Mouse (Mus musculus) embryo, embryonic 10 days (tissue): ENCODE measurements at regions not wholly inside any gene's neighbourhood (a gene's known extent, or its start where the extent isn't known, plus 50 kb on each side); places are given as distances from the start of the nearest gene placed in this dataset.

Experiments used
- DNase-seq: peaks from one replicate; pipeline ENCODE4 v3.0.0-alpha.2; 2015; ENCODE audit warnings: low spot score

DNA sequence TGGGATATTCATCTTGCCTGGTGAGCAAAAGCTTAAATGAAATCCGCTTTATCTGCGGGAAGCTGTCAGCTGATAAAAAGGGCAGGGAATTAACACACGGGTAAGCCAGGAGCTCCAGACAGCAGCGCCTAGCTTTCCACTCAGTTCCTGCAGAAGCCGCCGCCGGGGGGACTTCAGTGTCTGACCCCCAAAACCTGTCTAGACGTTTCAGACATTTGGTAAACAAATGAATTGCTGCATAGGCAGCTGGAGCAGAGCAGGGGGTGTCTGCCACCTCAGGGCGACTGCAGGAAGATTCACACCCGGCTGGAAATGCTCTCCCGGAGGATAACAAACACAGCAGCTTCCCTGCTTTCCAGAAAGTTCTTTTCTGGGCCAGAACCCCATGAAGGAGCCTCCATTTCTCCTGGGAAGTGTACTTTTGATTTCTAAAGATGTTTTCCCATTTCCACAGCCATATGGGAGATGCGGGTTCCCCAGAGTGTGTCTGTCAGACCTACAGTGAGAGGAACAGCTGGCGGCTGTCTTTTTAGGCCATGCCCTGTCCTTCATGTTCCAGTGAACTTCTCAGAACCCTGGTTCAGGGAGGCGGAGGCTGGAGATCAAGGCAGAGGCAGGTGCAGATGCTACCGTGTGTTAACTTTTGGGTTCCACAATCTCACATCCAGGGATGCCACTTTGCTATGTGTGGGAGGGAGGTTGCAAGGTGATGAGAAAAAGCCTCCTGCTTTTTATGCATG, 58.7 kb upstream of the Pmepa1 start:
- DNase-seq = no peak

DNA sequence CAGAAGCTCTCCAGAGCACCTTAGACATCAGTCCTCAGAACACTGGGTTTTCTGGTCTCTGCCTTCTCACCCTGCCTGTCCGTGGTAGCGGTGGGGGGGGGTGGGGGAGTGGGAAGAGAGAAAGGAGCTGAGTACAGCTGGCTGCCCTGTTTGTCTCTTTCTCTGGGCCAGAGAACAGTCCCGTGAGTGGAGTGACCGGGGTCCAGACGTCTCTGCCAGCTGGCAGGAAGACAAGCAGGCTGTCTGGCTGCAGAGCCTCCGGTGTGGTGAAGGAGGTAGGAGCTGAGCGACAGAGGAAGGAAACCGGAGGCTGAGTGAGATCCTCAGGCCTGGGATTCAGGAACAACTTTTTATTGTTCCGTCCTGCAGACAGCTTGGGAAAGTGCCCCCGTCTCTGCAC, 59.5 kb upstream of the Pmepa1 start:
- DNase-seq = no peak

DNA sequence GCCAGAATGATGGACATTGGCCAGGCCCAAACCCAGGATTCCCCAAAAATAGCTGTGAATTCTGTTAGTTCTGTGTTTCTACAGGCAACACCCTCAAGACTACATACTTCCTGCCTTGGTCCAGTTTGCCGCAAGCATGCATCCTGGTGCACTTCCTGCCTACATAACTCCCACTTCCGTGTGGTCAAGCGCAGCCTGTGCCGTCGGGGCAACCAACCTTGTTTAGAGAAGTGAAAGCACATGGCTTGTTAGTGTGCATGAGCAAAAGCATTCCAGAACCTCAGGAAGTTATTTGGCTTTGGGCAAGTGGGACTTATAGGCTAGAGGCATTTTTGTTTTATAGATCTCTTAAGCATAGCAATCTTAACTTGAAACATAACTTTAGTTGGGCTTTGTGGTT, 61.3 kb upstream of the Pmepa1 start:
- no peak for DNase-seq

DNA sequence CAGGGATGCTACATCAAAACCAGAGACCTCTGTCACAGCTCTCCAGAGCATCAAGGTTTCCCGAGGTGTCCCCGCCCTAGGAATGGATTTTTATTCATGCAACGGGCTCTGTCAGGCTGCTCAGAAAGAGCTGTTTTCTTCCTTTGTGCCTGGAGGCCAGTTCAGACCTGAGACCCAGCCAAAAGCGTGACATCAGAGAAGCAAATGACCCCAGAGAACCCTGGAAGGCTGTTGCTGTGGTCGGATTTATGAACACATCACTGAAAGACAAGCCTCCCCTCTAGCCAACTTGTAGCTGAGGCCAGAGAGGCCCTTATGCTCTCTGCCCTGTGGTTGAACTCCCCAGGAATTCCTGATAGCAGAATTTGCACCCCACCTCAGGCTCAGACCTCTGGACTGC, 62.3 kb upstream of the Pmepa1 start:
- DNase-seq = no peak

DNA sequence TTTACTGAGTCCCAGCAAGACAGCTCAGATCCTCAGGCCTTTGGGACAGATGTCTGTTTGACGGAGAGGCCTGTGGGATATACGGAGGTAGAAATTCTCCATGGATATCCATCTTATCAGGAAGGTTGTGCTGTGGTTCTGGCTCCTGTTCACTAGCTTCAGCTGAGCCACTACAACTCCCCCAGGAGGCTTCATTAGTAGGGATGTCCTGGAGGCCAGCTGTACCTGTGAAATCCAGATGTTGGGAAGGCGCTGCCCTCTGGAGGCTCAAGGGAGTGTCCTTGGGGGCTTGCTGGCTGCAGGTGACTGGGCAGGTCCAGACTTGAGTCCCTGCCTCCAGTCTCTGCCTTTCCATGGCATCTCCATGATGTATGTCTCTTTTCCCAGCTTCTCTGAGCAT, 62.9 kb upstream of the Pmepa1 start:
- DNase-seq = no peak

DNA sequence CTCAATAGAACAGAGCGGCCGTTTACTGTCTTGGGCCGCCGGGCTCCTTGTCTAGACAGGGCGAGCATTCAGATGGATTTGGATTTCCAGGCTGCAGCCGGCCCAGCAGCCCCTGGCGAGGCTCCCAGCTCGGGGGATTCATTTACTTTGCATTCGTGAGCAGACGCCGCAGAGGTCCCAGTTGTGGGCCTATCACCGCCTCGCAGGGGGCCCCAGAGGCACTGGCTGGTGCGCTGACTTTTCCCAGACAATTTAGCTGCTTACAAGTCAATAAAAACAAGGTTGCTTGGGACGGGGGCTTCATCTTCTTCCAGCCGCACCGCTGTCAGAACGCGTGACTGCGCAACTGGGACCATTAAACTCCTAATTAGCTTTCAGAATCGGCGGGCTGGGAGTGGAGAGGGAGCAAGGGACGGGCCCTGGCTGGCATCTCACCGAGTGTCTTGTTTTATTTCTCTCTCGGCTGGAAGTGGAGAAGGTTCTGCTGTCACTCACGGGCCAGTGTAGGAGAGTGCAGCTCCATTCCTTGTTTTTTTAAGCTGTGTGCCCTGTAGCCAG, 63.8 kb upstream of the Pmepa1 start:
- peak; percentile 43 for DNase-seq

DNA sequence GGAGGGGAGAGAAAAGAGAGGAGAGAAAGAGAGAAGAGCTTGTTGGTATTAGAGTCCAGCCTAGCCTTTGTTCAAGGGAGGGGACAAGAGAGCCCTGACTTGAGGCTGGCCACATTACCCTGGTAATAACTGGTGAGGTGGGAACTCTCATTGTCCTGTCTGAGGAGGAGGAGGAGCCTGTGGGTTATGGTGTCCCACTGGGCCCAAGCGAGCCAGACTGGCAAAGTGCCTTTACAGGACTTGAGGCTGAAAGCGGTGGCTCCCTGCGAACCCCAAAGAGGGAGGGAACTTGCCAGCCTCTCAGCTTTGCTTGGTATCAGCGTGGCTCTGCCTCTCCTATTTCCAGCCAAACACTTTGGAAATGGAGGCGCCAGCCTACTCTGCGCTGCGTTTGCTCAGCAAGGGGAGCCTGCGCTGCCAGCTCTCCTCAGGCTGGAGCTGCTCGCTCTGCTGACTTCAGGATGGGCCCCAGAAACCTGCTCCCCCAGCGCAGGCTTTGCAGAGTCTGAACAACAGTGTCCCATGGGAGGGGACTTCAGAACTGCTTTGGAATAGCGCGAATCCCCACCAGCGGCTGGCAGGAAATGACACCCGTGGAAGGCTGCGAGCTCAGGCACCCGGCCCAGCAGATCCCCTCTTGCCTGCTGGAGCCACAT, 66.4 kb upstream of the Pmepa1 start:
- no peak for DNase-seq

DNA sequence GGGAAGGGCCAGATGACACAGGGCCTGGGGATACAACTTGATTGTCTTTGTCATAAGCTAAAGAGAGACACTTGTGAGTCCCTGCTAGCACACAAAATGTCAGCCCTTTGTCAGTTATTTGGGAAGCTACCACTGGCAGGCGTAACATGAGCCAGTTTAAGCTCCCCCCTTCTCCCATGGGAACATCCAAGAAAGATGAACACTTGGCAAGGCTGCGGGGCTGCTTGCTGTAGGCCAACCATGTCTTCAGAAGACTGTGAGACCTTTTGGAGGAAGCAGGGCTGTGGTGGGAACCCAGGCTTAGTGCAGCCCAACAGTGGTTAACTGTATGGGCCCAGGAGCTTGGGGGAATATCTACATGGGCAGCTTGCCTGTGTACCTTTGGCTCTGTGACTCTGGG, 67.3 kb upstream of the Pmepa1 start:
- DNase-seq = no peak

DNA sequence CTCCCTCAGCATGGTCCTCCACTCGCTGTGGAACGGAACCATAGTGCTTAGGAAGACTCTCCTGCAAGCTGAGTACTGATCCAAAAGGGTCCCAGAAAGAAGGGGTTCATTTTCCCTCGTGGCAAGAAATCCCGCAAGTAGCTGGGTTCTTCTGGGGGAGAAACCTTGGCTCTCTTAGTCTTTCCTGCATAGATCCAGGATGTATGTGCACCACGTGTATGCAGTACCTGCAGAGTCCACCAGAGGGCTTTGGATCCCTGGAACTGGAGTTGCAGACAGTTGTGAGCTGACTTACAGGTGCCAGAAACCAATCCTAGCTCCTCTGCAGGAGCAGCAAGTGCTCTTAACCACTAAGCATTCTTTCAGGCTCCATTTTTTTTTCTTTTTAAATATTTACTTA, 67.9 kb upstream of the Pmepa1 start:
- no peak for DNase-seq

DNA sequence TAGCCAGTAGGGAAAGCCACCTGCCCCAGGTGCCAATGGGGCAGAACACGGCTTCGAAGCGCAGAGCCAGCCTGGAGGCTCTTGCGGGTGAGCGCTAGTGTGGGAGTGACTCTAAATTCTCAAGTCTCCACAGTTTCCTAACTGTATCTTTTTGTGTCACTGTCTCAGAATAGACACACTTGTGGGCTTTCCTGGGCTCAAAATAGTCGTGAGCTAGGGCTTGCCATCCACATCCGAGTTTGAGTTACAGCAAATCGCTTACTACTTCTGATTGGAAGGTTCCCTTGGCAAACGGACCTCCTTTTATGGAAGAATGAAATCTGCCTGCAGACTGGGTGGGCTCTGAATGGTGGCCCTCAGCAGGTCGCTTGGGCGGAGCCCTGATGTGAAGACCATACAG, 71.0 kb upstream of the Pmepa1 start:
- DNase-seq = no peak

DNA sequence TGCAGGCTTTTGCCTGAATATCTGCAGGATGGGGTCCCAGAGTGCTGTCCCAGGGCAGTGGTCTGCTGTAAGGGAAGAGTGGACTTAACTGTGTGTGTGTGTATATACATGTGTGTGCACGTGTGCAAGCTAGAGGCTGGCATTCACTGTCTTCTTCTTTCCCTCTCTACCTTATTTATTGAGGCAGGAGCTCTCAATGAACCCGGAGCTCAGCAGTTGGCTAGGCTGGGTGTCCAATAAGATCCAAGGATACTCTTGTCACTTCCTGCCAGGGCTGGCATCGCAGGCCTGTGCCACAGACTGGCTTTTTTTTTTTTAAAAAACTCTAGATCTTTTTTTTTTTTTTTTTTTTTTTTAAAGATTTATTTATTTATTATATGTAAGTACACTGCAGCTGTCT, 72.4 kb upstream of the Pmepa1 start:
- DNase-seq = no peak

DNA sequence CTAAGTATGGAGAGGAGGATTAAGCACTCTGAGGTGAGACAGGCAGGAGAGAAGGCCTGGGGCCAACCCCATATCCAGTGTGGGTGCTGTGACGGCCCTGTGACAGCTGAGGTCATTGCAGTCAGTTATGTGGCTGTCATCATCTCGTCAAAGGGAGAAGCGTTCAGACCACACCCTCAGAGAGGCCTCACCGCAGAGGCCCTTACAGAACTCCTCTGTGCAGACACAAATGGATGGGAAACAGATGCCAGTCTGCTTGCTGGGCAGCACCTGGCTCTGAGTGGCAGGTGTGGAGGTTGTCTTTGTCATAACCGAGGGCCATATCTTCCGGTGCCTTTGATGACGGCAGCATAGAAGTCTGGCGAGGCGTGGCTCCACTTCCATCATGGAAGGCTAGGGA, 73.2 kb upstream of the Pmepa1 start:
- no peak for DNase-seq

DNA sequence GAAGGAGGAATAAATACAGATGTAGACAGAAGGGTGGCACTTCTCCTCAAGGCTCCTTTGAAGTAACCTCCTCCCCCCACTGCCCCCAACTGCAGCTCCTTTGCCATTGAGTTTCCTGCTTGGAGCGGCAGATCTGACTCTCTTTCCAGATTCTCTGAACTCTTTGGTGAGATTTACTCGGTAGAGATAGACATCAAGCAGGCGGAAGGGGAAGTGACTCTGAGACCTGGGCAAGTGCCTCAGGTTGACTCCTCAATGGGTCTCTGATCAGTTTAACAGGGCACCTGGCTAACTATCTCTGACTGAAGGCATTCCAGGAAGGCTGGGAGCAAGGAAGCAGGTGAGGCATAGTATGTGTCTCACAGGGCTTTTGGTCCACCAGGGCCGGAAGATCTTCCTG, 73.6 kb upstream of the Pmepa1 start:
- DNase-seq = no peak

DNA sequence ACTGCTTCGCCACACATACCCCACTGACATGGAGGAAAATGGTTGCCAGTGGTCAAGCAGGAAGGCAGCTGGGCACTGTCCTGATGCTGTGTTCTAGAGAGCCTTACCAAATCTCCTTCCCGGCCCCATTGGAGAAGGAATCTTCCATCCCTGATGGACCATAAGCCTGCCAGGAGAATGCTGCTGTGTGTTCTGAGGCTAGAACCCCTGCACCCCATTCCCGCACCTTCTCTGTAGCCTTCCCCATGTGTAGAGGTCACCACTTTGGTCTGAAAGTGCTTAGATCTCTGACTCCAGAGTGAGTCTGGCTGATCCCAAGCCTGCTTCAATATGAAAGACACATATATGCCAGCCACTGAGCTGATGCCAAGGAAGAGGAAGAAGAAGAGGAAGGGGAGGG, 74.1 kb upstream of the Pmepa1 start:
- DNase-seq = no peak

DNA sequence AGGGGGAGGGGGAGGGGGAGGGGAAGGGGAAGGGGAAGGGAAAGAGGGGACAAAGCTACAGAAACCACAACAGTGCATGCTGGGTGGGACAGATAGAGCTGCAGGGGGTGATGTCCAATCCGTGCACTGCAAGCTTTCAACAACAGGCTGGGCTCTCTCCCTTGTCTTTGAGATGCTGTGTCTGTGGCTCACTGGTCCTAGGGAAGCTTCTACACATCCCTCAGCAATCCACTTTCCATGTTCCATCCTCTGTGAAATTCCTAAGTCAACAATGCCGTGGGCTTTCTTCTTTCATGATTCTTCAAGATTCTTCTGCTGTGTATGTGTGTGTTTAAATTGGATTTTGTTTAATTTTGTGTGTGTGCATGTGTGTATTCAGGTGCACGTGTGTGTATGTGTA, 74.5 kb upstream of the Pmepa1 start:
- DNase-seq = no peak

DNA sequence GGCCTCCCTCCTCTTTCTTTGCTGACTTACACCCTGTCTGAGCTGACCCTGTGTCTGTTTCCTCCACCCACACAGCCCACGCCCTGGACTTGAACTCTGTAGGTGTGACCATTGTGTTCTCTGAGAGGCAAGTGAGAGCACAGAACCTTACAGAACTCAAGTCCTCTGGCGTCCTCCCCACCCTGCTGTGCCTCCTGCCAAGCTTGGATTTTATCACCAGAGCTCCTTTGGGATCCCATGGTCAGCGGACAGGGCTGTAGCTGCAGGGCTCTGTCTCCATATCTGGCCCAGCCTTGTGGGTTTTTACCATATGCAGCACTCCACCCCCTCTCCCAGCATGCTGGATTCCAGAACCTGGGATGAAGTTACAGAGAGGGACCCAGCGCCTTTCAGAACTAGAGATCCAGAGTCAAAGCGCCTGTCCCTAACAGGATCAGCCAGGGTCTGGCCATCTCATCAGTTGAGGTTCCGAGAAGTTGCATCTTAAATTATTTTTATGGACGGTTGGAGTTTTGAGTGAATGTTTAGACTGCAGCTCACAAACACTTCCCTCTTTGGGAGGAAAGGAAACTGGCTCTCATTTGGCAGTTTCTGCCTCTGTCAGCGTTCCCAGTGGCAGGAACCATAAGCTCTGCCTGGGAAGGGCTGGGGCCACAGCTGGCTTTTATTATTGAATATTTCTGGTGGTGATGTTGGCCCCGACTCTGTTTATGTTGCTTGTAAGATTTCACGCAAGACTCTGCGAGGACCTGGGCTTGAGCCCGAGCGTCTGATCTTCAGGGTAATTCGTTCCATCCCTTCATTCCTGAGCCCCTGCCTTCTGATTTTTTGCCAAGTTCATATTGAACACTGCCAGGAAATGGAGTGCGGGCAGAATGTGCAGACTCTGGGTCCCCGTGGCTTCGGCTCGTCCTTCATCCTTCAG, 75.8 kb upstream of the Pmepa1 start:
- DNase-seq = peak; percentile 39

DNA sequence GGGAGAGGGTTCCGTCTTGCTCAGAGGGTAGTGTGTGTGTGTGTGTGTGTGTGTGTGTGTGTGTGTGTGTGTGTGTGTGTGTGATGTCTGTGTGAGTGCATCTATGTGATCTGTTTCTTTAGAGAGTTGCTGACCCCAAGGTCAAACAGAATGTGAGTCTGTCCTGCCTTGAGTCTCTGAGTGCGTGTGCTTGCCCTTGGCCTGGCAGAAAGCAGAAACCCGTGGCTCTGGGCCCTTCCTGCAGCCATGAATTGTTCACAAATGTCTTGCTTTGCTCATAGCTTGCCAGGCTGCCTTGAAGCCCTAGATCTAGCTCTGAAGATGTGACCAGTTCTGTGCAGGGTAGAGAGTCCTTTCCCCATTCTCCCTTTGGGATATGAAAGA, 76.4 kb upstream of the Pmepa1 start:
- DNase-seq = peak; percentile 44

DNA sequence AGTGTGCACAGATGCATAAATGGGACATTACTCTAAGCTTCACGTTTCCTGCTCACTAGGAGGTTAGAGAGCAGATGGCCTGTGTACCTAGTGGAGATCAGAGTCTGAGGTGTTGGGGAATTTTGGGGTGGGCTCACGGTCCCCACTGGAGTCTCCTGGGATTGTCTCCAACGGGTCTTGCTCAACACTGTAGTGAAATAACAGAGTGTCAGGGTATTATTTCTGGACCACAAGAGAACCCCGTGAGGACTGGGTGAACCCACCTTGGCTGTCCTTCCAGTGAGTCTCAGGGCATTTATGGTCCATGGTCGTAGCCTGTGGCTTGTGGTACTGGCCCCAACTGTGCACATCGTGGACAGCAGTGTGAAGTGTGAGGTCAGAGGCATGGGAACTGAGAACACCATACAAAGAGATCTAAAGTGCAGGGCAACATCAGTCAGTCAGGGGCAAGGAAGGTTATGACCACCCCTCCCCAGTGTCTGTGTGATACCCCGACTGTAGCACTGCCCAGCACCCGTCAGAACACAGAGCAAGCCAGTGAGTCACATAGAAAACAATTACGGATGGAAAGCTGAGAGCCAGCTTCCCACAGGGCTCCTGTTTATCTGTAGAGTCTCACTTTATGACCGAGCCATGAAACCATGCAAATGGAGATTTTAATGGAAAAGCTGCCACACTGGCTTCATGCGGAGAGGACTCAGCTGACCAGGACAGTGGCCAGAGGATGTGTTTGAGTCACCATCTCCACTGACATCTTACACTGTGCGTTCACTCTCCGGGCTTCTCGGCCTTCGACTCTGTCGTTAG, 77.3 kb upstream of the Pmepa1 start:
- no peak for DNase-seq

DNA sequence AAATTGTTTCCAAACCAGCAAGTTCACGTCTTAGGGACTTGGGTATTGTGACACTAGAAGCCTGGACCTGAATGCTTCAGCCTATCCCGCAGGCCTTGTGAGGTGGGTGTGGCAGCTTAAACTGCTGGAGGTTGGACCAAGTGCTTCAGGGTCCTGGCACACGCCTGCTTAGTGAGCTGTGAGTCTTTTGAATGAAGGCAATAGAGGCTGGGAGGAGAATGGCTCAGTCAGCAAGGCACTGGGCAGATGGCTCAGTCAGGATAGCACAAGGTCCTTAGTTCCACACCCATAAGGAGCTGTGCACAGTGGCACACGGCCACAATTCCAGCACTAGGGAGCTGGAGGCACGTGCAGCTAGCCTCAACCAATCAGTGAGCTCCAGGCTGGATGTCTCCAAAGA, 80.5 kb upstream of the Pmepa1 start:
- DNase-seq = no peak

DNA sequence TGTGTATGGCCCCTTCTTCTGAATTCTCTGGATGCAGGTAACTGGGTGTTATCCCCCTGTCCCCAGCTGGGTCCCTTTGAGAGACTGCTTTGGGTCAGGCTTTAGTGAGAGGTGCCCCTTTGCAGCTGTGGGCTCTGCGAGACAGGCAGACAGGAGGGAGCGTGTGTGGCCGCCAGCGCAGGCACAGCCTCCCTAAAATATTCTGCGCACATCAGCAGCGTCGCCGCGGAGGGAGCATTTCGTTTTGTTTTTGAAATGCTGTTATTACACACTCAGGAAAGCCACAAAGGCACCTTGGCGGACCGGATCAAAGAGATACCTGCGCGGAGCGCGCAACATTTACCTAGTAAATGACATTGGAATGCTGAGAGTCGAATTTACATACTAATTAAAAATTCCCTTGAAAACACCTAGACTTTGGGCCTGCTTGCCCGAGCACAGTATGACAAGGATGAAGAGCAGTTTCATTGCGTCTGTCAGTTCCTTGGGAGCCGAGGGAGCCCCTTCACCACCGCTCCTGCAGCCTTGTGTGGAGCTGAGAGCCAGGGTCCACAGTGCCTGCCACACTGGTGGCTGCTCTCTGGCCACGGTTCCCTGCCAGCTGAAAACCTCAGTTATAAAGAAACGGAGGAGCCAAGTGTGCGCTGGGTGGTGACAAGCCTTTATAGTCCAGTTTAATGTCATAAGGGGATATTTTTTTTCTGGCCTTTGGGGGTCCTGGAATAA, 89.3 kb upstream of the Pmepa1 start:
- DNase-seq = no peak

DNA sequence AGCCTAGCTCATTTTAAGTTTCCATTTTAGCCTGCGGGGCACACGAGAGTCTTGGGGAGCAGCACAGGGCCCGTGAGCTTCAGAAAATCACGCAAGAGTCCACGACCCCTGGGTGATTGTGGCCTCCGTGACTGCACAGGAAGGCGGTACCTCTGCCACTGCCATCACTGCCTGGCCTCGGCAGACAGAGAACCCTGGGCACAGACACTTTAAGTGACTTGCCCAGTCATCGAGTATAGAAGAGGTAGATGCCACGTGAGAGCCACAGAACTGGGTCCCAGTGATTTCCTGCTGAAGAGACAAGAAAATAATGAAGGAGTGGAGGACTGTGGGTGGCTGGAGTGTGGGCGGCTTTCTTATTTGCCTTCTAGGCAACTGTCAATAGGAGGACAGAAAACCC, 90.4 kb upstream of the Pmepa1 start:
- DNase-seq = no peak
